Mouse (Mus musculus) splenic B cell, adult 2 months (primary cell): ENCODE results near the gene Dhx29.
"Not testable (repeated sequence)": the region's sequence is repeated elsewhere in the genome, so short reads cannot be mapped to it uniquely, and the experiment has no call there.

ENCODE experiments used
- DNase-seq: peaks from one replicate; pipeline ENCODE4 v3.0.0-alpha.2; 2011; ENCODE audit warnings: low read depth, low spot score
- H3K27me3 ChIP-seq: 2 replicates; pipeline ENCODE4 v1.6.1; 2012; ENCODE audit warnings: mild to moderate bottlenecking, low read length, moderate library complexity, mixed read lengths; ENCODE audit not compliant: control insufficient read depth, poor library complexity, insufficient read depth, severe bottlenecking
- H3K36me3 ChIP-seq: 2 replicates; pipeline ENCODE4 v1.6.1; 2012; ENCODE audit warnings: mild to moderate bottlenecking, low read length, moderate library complexity, mixed read lengths; ENCODE audit not compliant: control insufficient read depth, poor library complexity, insufficient read depth, severe bottlenecking

The Dhx29 gene

GRCm38 (mm10) chr13:112997369-112997768, 70.1 kb downstream of the Dhx29 start:
- no peaks in the 10 kb centered on the region for H3K36me3 ChIP-seq
- no peak for DNase-seq
- H3K27me3 ChIP-seq, result peaks cover 2% of the 10 kb centered on the region; the same call in 1 of the 2 replicates

GRCm38 (mm10) chr13:112998427-112999201, 71.4 kb downstream of the Dhx29 start:
- no peaks in the 10 kb centered on the region for H3K36me3 ChIP-seq
- H3K27me3 ChIP-seq, result peaks cover 2% of the 10 kb centered on the region; the same call in 1 of the 2 replicates
- DNase-seq, result no peak

- H3K36me3 ChIP-seq, result no peaks in the 10 kb centered on the region
- no peak for DNase-seq
- peaks cover 2% of the 10 kb centered on the region; the same call in 1 of the 2 replicates for H3K27me3 ChIP-seq
Measured at GRCm38 (mm10) chr13:113000090-113000489, 72.8 kb downstream of the Dhx29 start.

DNA sequence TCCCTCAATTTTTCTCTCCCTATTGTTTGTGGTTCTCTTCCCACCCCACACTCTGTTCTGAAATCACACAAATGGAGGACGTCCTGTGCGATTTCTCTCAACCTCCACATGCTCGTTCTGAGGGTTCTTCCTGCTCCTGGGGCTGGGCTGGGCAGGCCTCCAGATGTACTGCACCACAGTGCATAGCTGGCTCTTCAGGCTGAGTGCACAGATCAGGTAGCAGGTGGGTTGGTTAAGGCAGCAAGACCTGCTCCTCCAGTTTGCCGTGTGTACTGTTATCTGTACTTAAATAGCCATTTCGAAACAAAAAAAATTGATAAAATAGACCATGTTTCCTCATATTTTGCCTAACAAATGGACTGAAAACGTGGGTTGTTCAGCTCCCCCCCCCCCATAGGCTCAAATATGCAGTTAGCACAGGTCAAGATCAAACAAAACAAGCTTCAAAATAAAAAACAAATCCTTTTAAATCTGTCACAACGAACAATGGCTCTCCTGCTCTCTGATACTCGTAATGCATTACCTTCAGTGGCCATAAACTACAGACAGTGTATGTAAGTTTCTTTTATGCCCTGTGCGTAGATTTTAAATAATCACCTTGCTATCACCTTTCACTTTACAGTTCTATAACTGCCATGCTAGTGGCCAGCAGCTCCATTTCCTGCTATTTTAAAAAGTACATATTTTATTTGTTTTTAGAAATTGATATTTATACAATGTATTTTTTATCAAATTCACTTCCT, 73.5 kb downstream of the Dhx29 start:
- no peak for DNase-seq
- no peaks in the 10 kb centered on the region for H3K36me3 ChIP-seq
- peaks cover 2% of the 10 kb centered on the region; the same call in 1 of the 2 replicates for H3K27me3 ChIP-seq

GRCm38 (mm10) chr13:113012683-113013082, 85.4 kb downstream of the Dhx29 start:
- DNase-seq, result no peak

GRCm38 (mm10) chr13:113013174-113013953, 86.1 kb downstream of the Dhx29 start:
- DNase-seq, result peak; percentile 67
- H3K27me3 ChIP-seq, H3K36me3 ChIP-seq: not testable (repeated sequence)

More at GRCm38 (mm10) chr13:113012683-113013082, 85.4 kb downstream of the Dhx29 start:
- no peaks in the 10 kb centered on the region for H3K36me3 ChIP-seq
- H3K27me3 ChIP-seq, result no peaks in the 10 kb centered on the region
